Mouse (Mus musculus) T-helper 17 cell (primary cell): ENCODE data around the gene Trappc4.
"Not testable (repeated sequence)": the region's sequence is repeated elsewhere in the genome, so short reads cannot be mapped to it uniquely, and the experiment has no call there.

ENCODE experiments used
- in situ Hi-C, 2 experiments: fragments of 300-600 bp; cut with MboI, MseI; formaldehyde crosslinking; loops; 1 replicate in 1 of 2; 2 replicates in 1 of 2; pipeline ENCODE4 v1.15.1; 2025; ENCODE audit warnings: high pct_unique_total_duplicates in 2 of 2

The Trappc4 gene

GRCm38 (mm10) chr9:44406906-44407751, at the start of gene Trappc4, which contains the start of gene Rps25:
Gene Trappc4 (minus strand): TSS chr9:44407600.
Gene Rps25 (plus strand): TSS chr9:44407139.
- in situ Hi-C loops, result loop anchor here in 1 of 2 experiments (25.0 kb wide), 1 partner anchor 1145 kb away; no protein-coding TSS in a partner anchor

GRCm38 (mm10) chr9:44454891-44455220, 47.5 kb upstream of the Trappc4 start, which contains the start of gene Upk2:
Gene Upk2 (minus strand): TSS chr9:44454976.
- in situ Hi-C loops, result loop anchor here (5.0 to 10.0 kb wide), 2 partner anchors 47 to 230 kb away; no protein-coding TSS in a partner anchor

GRCm38 (mm10) chr9:44454132-44454890, 46.9 kb upstream of the Trappc4 start:
- in situ Hi-C loops, result loop anchor here in 1 of 2 experiments (5.0 to 10.0 kb wide), 2 partner anchors 48 to 230 kb away; no protein-coding TSS in a partner anchor

- in situ Hi-C loops, result loop anchor here in 1 of 2 experiments (5.0 to 10.0 kb wide), 2 partner anchors 52 to 234 kb away; no protein-coding TSS in a partner anchor
Measured at GRCm38 (mm10) chr9:44450387-44450786, 43.0 kb upstream of the Trappc4 start.

GRCm38 (mm10) chr9:44444402-44445025, 37.1 kb upstream of the Trappc4 start:
- in situ Hi-C loops, result not testable (repeated sequence)

- in situ Hi-C loops, result no loop called here
Measured at GRCm38 (mm10) chr9:44440961-44441360, 33.6 kb upstream of the Trappc4 start, which contains the start of gene Foxr1. Gene Foxr1 (minus strand): TSS chr9:44441136.

GRCm38 (mm10) chr9:44435747-44436146, 28.3 kb upstream of the Trappc4 start:
- in situ Hi-C loops, result no loop called here

GRCm38 (mm10) chr9:44432577-44433185, 25.3 kb upstream of the Trappc4 start:
- in situ Hi-C loops, result no loop called here

GRCm38 (mm10) chr9:44423576-44423975, 16.2 kb upstream of the Trappc4 start:
- in situ Hi-C loops, result loop anchor here in 1 of 2 experiments (25.0 kb wide), 1 partner anchor 1161 kb away; no protein-coding TSS in a partner anchor

- in situ Hi-C loops, result loop anchor here in 1 of 2 experiments (25.0 kb wide), 1 partner anchor 1158 kb away; no protein-coding TSS in a partner anchor
Measured at GRCm38 (mm10) chr9:44420280-44420898, 13.0 kb upstream of the Trappc4 start.

- in situ Hi-C loops, result loop anchor here in 1 of 2 experiments (25.0 kb wide), 1 partner anchor 1157 kb away; no protein-coding TSS in a partner anchor
Measured at GRCm38 (mm10) chr9:44419730-44420129, 12.3 kb upstream of the Trappc4 start.

GRCm38 (mm10) chr9:44418519-44419385, 11.4 kb upstream of the Trappc4 start, which contains the start of gene Ccdc84:
Gene Ccdc84 (minus strand): TSS chr9:44418569.
- in situ Hi-C loops, result loop anchor here in 1 of 2 experiments (25.0 kb wide), 1 partner anchor 1156 kb away; no protein-coding TSS in a partner anchor

- in situ Hi-C loops, result loop anchor here in 1 of 2 experiments (25.0 kb wide), 1 partner anchor 1156 kb away; no protein-coding TSS in a partner anchor
Measured at GRCm38 (mm10) chr9:44417892-44418363, 10.5 kb upstream of the Trappc4 start.

- in situ Hi-C loops, result loop anchor here in 1 of 2 experiments (25.0 kb wide), 1 partner anchor 1155 kb away; no protein-coding TSS in a partner anchor
Measured at GRCm38 (mm10) chr9:44417156-44417891, 9.9 kb upstream of the Trappc4 start.

- in situ Hi-C loops, result loop anchor here in 1 of 2 experiments (25.0 kb wide), 1 partner anchor 1150 kb away; no protein-coding TSS in a partner anchor
Measured at GRCm38 (mm10) chr9:44412781-44413180, 5.4 kb upstream of the Trappc4 start.

- in situ Hi-C loops, result loop anchor here in 1 of 2 experiments (25.0 kb wide), 1 partner anchor 1150 kb away; no protein-coding TSS in a partner anchor
Measured at GRCm38 (mm10) chr9:44412306-44412705, 4.9 kb upstream of the Trappc4 start.

GRCm38 (mm10) chr9:44411601-44412130, 4.3 kb upstream of the Trappc4 start:
- in situ Hi-C loops, result loop anchor here in 1 of 2 experiments (25.0 kb wide), 1 partner anchor 1149 kb away; no protein-coding TSS in a partner anchor
